Mouse (Mus musculus): ENCODE results near the gene Gng7.
A peak's percentile ranks its signal among the peaks of the same experiment; 100 is the strongest.

GRCm38 (mm10) chr10:80934136-80934985 is 80.4 kb downstream of the Gng7 start:
- no peak for TF ChIP-seq CTCF (IDR thresholded peaks at IDR 0.05; ENCODE audit: low read depth)
- TF ChIP-seq EP300 (IDR thresholded peaks at IDR 0.05; ENCODE audit: low read depth), result peak; percentile 90
